ENCODE assay signal across 15 mouse cellular contexts in genomic region chr5:75171859-75172258, GRCm38 (mm10). TPM values are rescaled to one million over a fixed set of nuclear protein-coding genes. Genes with fewer than 3 reads are reported as not detected.
DNase-seq lines count a peak whose midpoint lies in the region.
"Had no signal": no experiment of that assay in that cellular context is flagged by ENCODE, and none has a peak within 500 bp of the region (broad histone marks: within the 10 kb centered on the region; RNA-seq: fewer than 3 reads in every experiment).

No protein-coding gene starts in this region.

- intact Hi-C loops in left cerebral cortex, postnatal 4 days (cut with DNase I) = no loop called here
- intact Hi-C loops in left cerebral cortex, postnatal 10 days (cut with DNase I) = no loop called here

- peak; percentile 73 to 75 for DNase-seq in cerebellum, postnatal 14 days
- no peak for DNase-seq in cerebellum, adult 18-20 months
- peak; percentile 80 for DNase-seq in left cerebral cortex, postnatal 4 days
- no peak for DNase-seq in left cerebral cortex, postnatal 10 days (ENCODE audit: extremely low spot score in 1 of 2, low spot score in 2 of 2)
- DNase-seq in retina, embryonic 14.5 days (ENCODE audit: low spot score) = peak; percentile 55
- DNase-seq in adipocyte (ENCODE audit: low spot score) = no peak
- DNase-seq: adrenal gland, adult 2 months; adrenal gland, postnatal 14 days; B cell, adult 2 months; cerebellum, adult 11-12 months; cerebellum, adult 9-10 months; gastrocnemius, postnatal 10 days; gastrocnemius, postnatal 36 days had no signal

RNA-seq across cellular contexts. Expression of gene Pdgfra, which starts 19.8 kb away (rescaled TPM):
- total RNA-seq in left cerebral cortex, postnatal 4 days (2021) = 10 to 100 TPM; 61.5 to 68.4 TPM
- total RNA-seq in left cerebral cortex, postnatal 10 days (2021) = 10 to 100 TPM; 73.0 to 73.6 TPM
- total RNA-seq: granulocyte monocyte progenitor cell, adult 5-6 weeks; hematopoietic stem cell, adult 5-6 weeks had no signal

Comparison
In these comparisons a context has a peak if more than half of its experiments do, and no peak if none do; other contexts are left out.
1. DNase-seq: peak in cerebellum, postnatal 14 days (2 of 2), left cerebral cortex, postnatal 4 days (single experiment) and retina, embryonic 14.5 days (single experiment); none in cerebellum, adult 18-20 months (0 of 2), left cerebral cortex, postnatal 10 days (0 of 2) and adipocyte (single experiment).